Mouse (Mus musculus): Measurements from ENCODE around the gene Slc46a3. TPM values are rescaled to one million over a fixed set of nuclear protein-coding genes. Genes with fewer than 3 reads are reported as not detected.
A peak's percentile ranks its signal among the peaks of the same experiment; 100 is the strongest.

Gene Slc46a3
- total and polyA plus RNA-seq, 3 experiments = 4.8 to 6.6 (median 6.5) TPM

GRCm38 (mm10) chr5:147879971-147880682 is 14.5 kb downstream of the Slc46a3 start:
- Histone ChIP-seq H3K4me3 (replicated peaks in 1 of 3; ENCODE audit: low read depth in 2 of 3, low read length in 2 of 3, poor library complexity in 1 of 3) (no peak overlapping the region), H3K9ac (ENCODE audit: insufficient read depth, low read depth) (no peak overlapping the region), H3K27me3 (replicated peaks) (no peaks in the 10 kb centered on the region), H3K79me2 (replicated peaks; ENCODE audit: control insufficient read depth, extremely low read depth, insufficient read depth, poor library complexity, severe bottlenecking) (no peaks in the 10 kb centered on the region), H3K9me3 (replicated peaks; ENCODE audit: low read length) (peaks cover 6% of the 10 kb centered on the region), H3K4me1 (ENCODE audit: control insufficient read depth in 1 of 2, insufficient read depth in 2 of 2) (peaks cover 3 to 10% of the 10 kb centered on the region in 2 experiments), H3K36me3 (replicated peaks in 1 of 2; ENCODE audit: control insufficient read depth in 1 of 2, insufficient read depth in 1 of 2, low read length in 1 of 2) (peaks cover 63 to 82% of the 10 kb centered on the region in 2 experiments), H3K27ac (ENCODE audit: insufficient read depth, low read depth) (no peak overlapping the region), H3K4me2 (ENCODE audit: insufficient read depth, low read depth, poor library complexity, severe bottlenecking) (no peak overlapping the region)
- DNase-seq (ENCODE audit: extremely low read depth) = no peak
- in situ Hi-C loops (cut with MboI; ENCODE audit: low pct_ligation_motif_present, low pct_unique_long_range_greater_than_20kb, low sequenced_read_pairs) (no loop called here), dilution Hi-C loops (cut with MboI; ENCODE audit: extremely low pct_ligation_motif_present, extremely low pct_unique_long_range_greater_than_20kb, low sequenced_read_pairs) (no loop called here)
- no peak for TF ChIP-seq GABPA (IDR thresholded peaks at IDR 0.05; ENCODE audit: insufficient replicate concordance, low read depth, low read length)
- TF ChIP-seq MEF2A (IDR thresholded peaks at IDR 0.05; ENCODE audit: borderline replicate concordance, low read depth, low read length) = no peak
- no peak for TF ChIP-seq MXI1 (IDR thresholded peaks at IDR 0.05; ENCODE audit: low read depth, low read length)
- TF ChIP-seq ZC3H11A (IDR thresholded peaks at IDR 0.05; ENCODE audit: low read depth, low read length) = no peak
- no peak for TF ChIP-seq CHD2 (IDR thresholded peaks at IDR 0.05; ENCODE audit: low read length)
- no peak for TF ChIP-seq TCF12 (IDR thresholded peaks at IDR 0.05; ENCODE audit: low read depth, low read length)
- no peak for TF ChIP-seq MYC (IDR thresholded peaks at IDR 0.05; ENCODE audit: low read depth, low read length)
- TF ChIP-seq ZKSCAN1 (IDR thresholded peaks at IDR 0.05; ENCODE audit: borderline replicate concordance, low read depth, low read length) = no peak
- no peak for TF ChIP-seq ELF1 (IDR thresholded peaks at IDR 0.05; ENCODE audit: low read depth, low read length)
- TF ChIP-seq BHLHE40 (IDR thresholded peaks at IDR 0.05; ENCODE audit: low read depth, low read length) = no peak
- no peak for TF ChIP-seq JUND (conservative IDR thresholded peaks at IDR 0.05; ENCODE audit: low read depth, low read length)
- TF ChIP-seq EP300 (IDR thresholded peaks at IDR 0.05; ENCODE audit: low read length) = no peak
- TF ChIP-seq ZMIZ1 (IDR thresholded peaks at IDR 0.05; ENCODE audit: low read depth, low read length) = no peak

DNA sequence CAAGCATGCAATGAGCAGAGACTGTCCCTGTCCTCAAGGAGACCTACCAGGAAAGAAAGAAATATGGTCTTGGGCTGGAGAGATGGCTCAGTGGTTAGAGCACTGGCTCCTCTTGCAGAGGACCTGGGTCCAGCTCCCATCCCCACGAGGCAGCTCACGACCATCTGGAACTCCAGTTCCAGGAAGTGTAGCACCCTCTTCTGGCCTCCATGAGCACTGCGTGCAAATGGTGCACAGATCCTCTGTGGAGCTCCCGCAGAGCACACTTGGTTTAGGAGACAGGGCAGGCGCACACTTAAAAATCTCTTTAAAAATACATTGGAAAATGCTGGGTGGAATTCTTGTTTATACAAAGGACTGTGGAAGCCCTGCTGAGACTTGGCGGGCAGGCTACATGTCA is 17.1 kb downstream of the Slc46a3 start:
- in situ Hi-C loops (cut with MboI; ENCODE audit: low pct_ligation_motif_present, low pct_unique_long_range_greater_than_20kb, low sequenced_read_pairs) = no loop called here
- peaks cover 81 to 96% of the 10 kb centered on the region in 2 experiments for H3K36me3 ChIP-seq (replicated peaks in 1 of 2; ENCODE audit: control insufficient read depth in 1 of 2, insufficient read depth in 1 of 2, low read length in 1 of 2)

More for the DNA sequence above, 17.1 kb downstream of the Slc46a3 start:
- H3K9me3 ChIP-seq (replicated peaks; ENCODE audit: low read length) = peaks cover 6% of the 10 kb centered on the region
- H3K4me2 ChIP-seq (ENCODE audit: insufficient read depth, low read depth, poor library complexity, severe bottlenecking) = no peak overlapping the region
- no peaks in the 10 kb centered on the region for H3K79me2 ChIP-seq (replicated peaks; ENCODE audit: control insufficient read depth, extremely low read depth, insufficient read depth, poor library complexity, severe bottlenecking)
- peak in 1 of 2 experiments; percentile 43; a peak in 2 of 4 replicates for TF ChIP-seq CTCF (conservative IDR thresholded peaks at IDR 0.05 in 1 of 2, IDR thresholded peaks at IDR 0.05 in 1 of 2; ENCODE audit: low read depth in 2 of 2, low read length in 2 of 2)
- no peak; the same call in none of the 2 replicates for TF ChIP-seq RAD21 (IDR thresholded peaks at IDR 0.05; ENCODE audit: low read depth, low read length)
- peak; percentile 11; the same call in 1 of the 2 replicates for TF ChIP-seq SMC3 (IDR thresholded peaks at IDR 0.05; ENCODE audit: low read depth, low read length)
- no peaks in the 10 kb centered on the region for H3K4me1 ChIP-seq (ENCODE audit: control insufficient read depth in 1 of 2, insufficient read depth in 2 of 2)
- peak; percentile 27 for DNase-seq (ENCODE audit: extremely low read depth)
- no peak overlapping the region for H3K27ac ChIP-seq (ENCODE audit: insufficient read depth, low read depth)
- dilution Hi-C loops (cut with MboI; ENCODE audit: extremely low pct_ligation_motif_present, extremely low pct_unique_long_range_greater_than_20kb, low sequenced_read_pairs) = no loop called here
- H3K9ac ChIP-seq (ENCODE audit: insufficient read depth, low read depth) = no peak overlapping the region
- H3K27me3 ChIP-seq (replicated peaks) = no peaks in the 10 kb centered on the region
- H3K4me3 ChIP-seq (replicated peaks in 1 of 3; ENCODE audit: low read depth in 2 of 3, low read length in 2 of 3, poor library complexity in 1 of 3) = no peak overlapping the region
